Mouse (Mus musculus) forebrain, embryonic 13.5 days (tissue): ENCODE measurements around the gene Spata7. TPM values are rescaled to one million over a fixed set of nuclear protein-coding genes. Genes with fewer than 3 reads are reported as not detected.

Experiments
- ATAC-seq: fragments of 200-750 bp; cut with Nextera tagmentation; 2 replicates; pipeline ENCODE4 v1.8.0; 2017
- H3K27ac ChIP-seq: fragments of 300-500 bp; sonication (generic); 2 replicates; pipeline ENCODE4 v1.5.1; 2015; ENCODE audit warnings: inconsistent platforms, mild to moderate bottlenecking, moderate library complexity
- H3K27me3 ChIP-seq: fragments of 300-500 bp; sonication (generic); 2 replicates; pipeline ENCODE4 v1.6.1; 2015; ENCODE audit warnings: mild to moderate bottlenecking, inconsistent platforms
- H3K36me3 ChIP-seq: fragments of 300-500 bp; sonication (generic); 2 replicates; pipeline ENCODE4 v1.6.1; 2015; ENCODE audit warnings: mild to moderate bottlenecking, inconsistent platforms; ENCODE audit not compliant: poor library complexity, severe bottlenecking
- H3K4me1 ChIP-seq: fragments of 300-500 bp; sonication (generic); 2 replicates; pipeline ENCODE4 v1.6.1; 2015; ENCODE audit warnings: inconsistent platforms
- H3K4me2 ChIP-seq: fragments of 300-500 bp; sonication (generic); 2 replicates; pipeline ENCODE4 v1.6.1; 2015; ENCODE audit warnings: inconsistent platforms, mild to moderate bottlenecking, moderate library complexity
- H3K4me3 ChIP-seq: fragments of 300-500 bp; sonication (generic); 2 replicates; pipeline ENCODE4 v1.5.1; 2015; ENCODE audit warnings: mild to moderate bottlenecking, inconsistent platforms
- H3K9ac ChIP-seq: fragments of 300-500 bp; sonication (generic); 2 replicates; pipeline ENCODE4 v1.6.1; 2015; ENCODE audit warnings: mild to moderate bottlenecking, inconsistent platforms
- H3K9me3 ChIP-seq: fragments of 300-500 bp; sonication (generic); replicated peaks from 2 replicates; pipeline ENCODE4 v1.6.1; 2016; ENCODE audit warnings: inconsistent platforms
- WGBS: fragments of 180-500 bp; shearing (Covaris S2); methylation state at CpG from one replicate; pipeline ENCODE4 v1.1.7; 2015; 5-methylcytosine and 5-hydroxymethylcytosine counted together
- polyA plus RNA-seq: library from polyadenylated mRNA; unstranded; fragments of >200 nt; fragmentation: Nextera tagmentation; extraction: Ambion mirVana; gene quantifications from 2 replicates; pipeline ENCODE4 v1.2.1, GENCODE M21; 2015

Spata7 gene
- polyA plus RNA-seq, 1 experiment from 2014 or later: 24.9 TPM

GRCm38 (mm10) chr12:98674627-98675143 lies 46.7 kb downstream of the Spata7 start:
- peak overlapping the region; percentile 37 for H3K4me2 ChIP-seq
- no peak overlapping the region for H3K9ac ChIP-seq
- peaks cover 43% of the 10 kb centered on the region for H3K36me3 ChIP-seq
- no peaks in the 10 kb centered on the region for H3K27me3 ChIP-seq
- H3K4me3 ChIP-seq: peak overlapping the region; percentile 5; the same call in 1 of the 2 replicates
- H3K4me1 ChIP-seq: no peaks in the 10 kb centered on the region
- 13% methylated on average over 9 of the region's 9 CpGs for WGBS
- ATAC-seq: peak; percentile 89
- no peak overlapping the region for H3K27ac ChIP-seq
- no peaks in the 10 kb centered on the region for H3K9me3 ChIP-seq

GRCm38 (mm10) chr12:98676861-98677260 lies 48.9 kb downstream of the Spata7 start:
- H3K4me1 ChIP-seq: no peaks in the 10 kb centered on the region
- WGBS: 97% methylated on average over 6 of the region's 6 CpGs
- H3K4me2 ChIP-seq: no peak overlapping the region
- H3K27me3 ChIP-seq: no peaks in the 10 kb centered on the region
- no peak overlapping the region for H3K4me3 ChIP-seq
- no peak for ATAC-seq
- H3K36me3 ChIP-seq: peaks cover 51% of the 10 kb centered on the region
- no peak overlapping the region for H3K27ac ChIP-seq
- H3K9me3 ChIP-seq: no peaks in the 10 kb centered on the region
- no peak overlapping the region for H3K9ac ChIP-seq

GRCm38 (mm10) chr12:98677336-98677735 lies 49.4 kb downstream of the Spata7 start:
- WGBS: 70% methylated on average over 14 of the region's 14 CpGs
- no peak overlapping the region for H3K27ac ChIP-seq
- H3K4me1 ChIP-seq: no peaks in the 10 kb centered on the region
- no peaks in the 10 kb centered on the region for H3K9me3 ChIP-seq
- ATAC-seq: no peak
- H3K36me3 ChIP-seq: peaks cover 56% of the 10 kb centered on the region
- H3K27me3 ChIP-seq: no peaks in the 10 kb centered on the region
- H3K9ac ChIP-seq: no peak overlapping the region
- H3K4me3 ChIP-seq: no peak overlapping the region
- no peak overlapping the region for H3K4me2 ChIP-seq

DNA sequence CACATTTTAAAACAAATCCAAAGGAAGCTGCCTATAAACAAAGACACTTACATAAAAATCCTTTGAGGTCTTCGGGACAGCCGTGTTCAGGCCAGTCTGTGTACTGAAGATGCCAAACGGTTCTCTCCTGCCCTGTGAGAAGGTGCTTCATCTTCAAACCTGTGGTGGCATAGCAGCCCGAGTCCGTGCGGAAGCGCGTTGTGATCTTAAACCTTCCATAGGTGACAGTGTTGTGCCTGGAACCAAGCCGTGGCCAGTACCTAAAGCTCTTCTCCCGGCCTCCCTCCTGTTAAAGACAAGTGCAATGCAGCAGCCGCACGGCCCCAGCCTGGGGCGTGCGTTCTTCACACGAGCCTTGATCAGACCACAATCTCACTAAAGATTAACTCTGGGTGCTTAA lies 51.9 kb downstream of the Spata7 start:
- no peak for ATAC-seq
- H3K36me3 ChIP-seq: peaks cover 51% of the 10 kb centered on the region
- H3K27ac ChIP-seq: no peak overlapping the region
- 93% methylated on average over 15 of the region's 15 CpGs for WGBS
- H3K4me1 ChIP-seq: no peaks in the 10 kb centered on the region
- no peak overlapping the region for H3K4me3 ChIP-seq
- no peaks in the 10 kb centered on the region for H3K9me3 ChIP-seq
- H3K27me3 ChIP-seq: no peaks in the 10 kb centered on the region
- no peak overlapping the region for H3K9ac ChIP-seq
- no peak overlapping the region for H3K4me2 ChIP-seq

GRCm38 (mm10) chr12:98682196-98682595 lies 54.2 kb downstream of the Spata7 start:
- Histone ChIP-seq H3K4me3 (no peak overlapping the region), H3K4me2 (no peak overlapping the region), H3K9ac (no peak overlapping the region), H3K27me3 (no peaks in the 10 kb centered on the region), H3K36me3 (peaks cover 50% of the 10 kb centered on the region), H3K9me3 (no peaks in the 10 kb centered on the region), H3K4me1 (no peaks in the 10 kb centered on the region), H3K27ac (no peak overlapping the region)
- WGBS: 83% methylated on average over 15 of the region's 15 CpGs
- no peak for ATAC-seq

GRCm38 (mm10) chr12:98683171-98683570 lies 55.2 kb downstream of the Spata7 start:
- H3K36me3 ChIP-seq: peaks cover 53% of the 10 kb centered on the region
- no peak overlapping the region for H3K27ac ChIP-seq
- 78% methylated on average over 11 of the region's 11 CpGs for WGBS
- H3K4me3 ChIP-seq: no peak overlapping the region
- H3K9ac ChIP-seq: no peak overlapping the region
- no peak for ATAC-seq
- no peaks in the 10 kb centered on the region for H3K27me3 ChIP-seq
- H3K4me2 ChIP-seq: no peak overlapping the region
- H3K9me3 ChIP-seq: no peaks in the 10 kb centered on the region
- no peaks in the 10 kb centered on the region for H3K4me1 ChIP-seq

GRCm38 (mm10) chr12:98683574-98683973 lies 55.6 kb downstream of the Spata7 start:
- no peak overlapping the region for H3K27ac ChIP-seq
- peaks cover 53% of the 10 kb centered on the region for H3K36me3 ChIP-seq
- H3K9ac ChIP-seq: no peak overlapping the region
- no peak for ATAC-seq
- 84% methylated on average over 6 of the region's 6 CpGs for WGBS
- no peaks in the 10 kb centered on the region for H3K4me1 ChIP-seq
- H3K9me3 ChIP-seq: no peaks in the 10 kb centered on the region
- no peak overlapping the region for H3K4me2 ChIP-seq
- H3K4me3 ChIP-seq: no peak overlapping the region
- no peaks in the 10 kb centered on the region for H3K27me3 ChIP-seq

DNA sequence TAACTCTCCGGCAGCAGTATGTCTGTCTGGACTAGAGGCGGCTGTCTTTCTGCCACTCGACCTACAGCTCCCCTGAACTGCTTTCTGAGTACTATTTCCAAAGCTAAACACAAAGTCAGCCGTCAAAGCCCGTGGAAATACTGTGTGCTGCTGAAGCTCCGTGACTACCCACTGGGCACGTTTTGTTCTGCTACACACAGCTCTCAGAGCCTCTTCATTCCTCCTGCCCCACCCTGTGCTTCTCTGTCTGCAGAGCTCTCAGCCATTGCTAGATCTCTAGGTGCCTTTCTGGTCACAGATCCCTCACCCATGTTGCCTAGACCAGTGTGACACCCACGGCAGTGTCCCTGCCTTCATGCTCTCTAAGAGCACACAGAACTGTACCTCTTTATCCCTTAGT lies 62.3 kb downstream of the Spata7 start:
- 82% methylated on average over 8 of the region's 8 CpGs for WGBS
- ATAC-seq: no peak
- Histone ChIP-seq H3K4me3 (no peak overlapping the region), H3K9ac (no peak overlapping the region), H3K4me1 (no peaks in the 10 kb centered on the region), H3K4me2 (no peak overlapping the region), H3K36me3 (peaks cover 58% of the 10 kb centered on the region), H3K27ac (no peak overlapping the region), H3K27me3 (no peaks in the 10 kb centered on the region), H3K9me3 (no peaks in the 10 kb centered on the region)

DNA sequence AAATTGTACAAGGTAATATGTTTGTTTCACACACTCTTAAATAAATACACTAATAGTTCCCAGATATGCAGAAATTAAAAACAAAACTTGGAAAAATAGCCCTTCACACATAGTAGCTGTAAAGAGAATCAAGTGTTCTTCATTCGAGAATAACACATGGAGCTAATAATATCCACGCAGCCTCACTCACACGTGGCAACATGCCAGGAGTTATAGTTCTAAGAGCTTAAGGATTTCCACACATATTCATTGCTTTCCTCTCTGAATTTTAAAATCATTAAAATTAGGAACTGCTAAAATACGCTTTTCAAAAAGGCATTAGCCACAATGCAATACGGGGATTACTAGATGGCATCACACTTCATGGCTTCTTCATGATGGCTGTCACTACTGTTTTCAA lies 69.2 kb downstream of the Spata7 start:
- H3K4me2 ChIP-seq: no peak overlapping the region
- no peak overlapping the region for H3K27ac ChIP-seq
- no peak for ATAC-seq
- no peak overlapping the region for H3K9ac ChIP-seq
- no peaks in the 10 kb centered on the region for H3K27me3 ChIP-seq
- H3K4me1 ChIP-seq: no peaks in the 10 kb centered on the region
- no peaks in the 10 kb centered on the region for H3K9me3 ChIP-seq
- no peak overlapping the region for H3K4me3 ChIP-seq
- peaks cover 37% of the 10 kb centered on the region for H3K36me3 ChIP-seq
- 78% methylated on average over 5 of the region's 5 CpGs for WGBS

DNA sequence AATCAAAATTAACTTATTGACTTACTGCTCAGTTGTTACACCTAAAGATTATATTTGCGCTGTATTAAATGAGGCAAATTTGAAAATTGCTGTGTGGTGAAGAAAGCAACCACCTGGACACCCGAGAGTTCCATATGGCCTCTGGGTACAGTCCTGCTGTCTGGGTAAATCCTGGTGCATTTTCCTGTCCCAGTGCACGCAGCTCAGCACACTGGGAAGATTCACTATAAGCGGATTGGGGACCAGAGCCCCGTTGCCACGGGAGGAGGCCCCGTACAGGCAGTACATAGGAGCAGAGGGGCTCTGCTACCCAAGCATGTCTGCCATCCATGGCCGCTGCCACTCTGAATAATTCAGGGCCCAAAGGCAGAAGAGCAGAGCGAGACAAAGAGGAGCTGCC lies 73.6 kb downstream of the Spata7 start:
- Histone ChIP-seq H3K9me3 (no peaks in the 10 kb centered on the region), H3K4me2 (no peak overlapping the region), H3K36me3 (peaks cover 41% of the 10 kb centered on the region), H3K9ac (no peak overlapping the region), H3K27ac (peak overlapping the region; percentile 51; the same call in 1 of the 2 replicates), H3K4me1 (no peaks in the 10 kb centered on the region), H3K27me3 (no peaks in the 10 kb centered on the region), H3K4me3 (no peak overlapping the region)
- 80% methylated on average over 9 of the region's 9 CpGs for WGBS
- peak; percentile 33; the same call in 1 of the 2 replicates for ATAC-seq

DNA sequence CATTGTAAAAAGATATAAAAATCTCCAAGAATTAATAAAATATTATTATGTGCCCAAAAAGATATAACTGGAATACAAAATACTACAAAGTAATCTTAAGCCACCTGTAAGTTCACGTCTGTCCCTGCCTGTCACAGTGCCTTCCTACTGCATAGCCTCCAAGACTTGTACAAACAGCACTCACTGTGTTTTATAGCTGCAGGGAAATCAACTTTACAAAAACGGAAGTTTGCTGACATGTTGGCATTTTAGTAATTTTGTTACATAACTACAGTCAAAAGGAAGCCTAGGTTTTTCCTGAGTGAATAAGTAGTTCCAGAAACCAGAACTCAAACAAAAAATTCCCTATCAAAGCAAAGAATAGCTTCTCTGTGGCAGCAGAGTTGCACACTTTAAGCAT lies 75.6 kb downstream of the Spata7 start:
- WGBS: 82% methylated on average over 2 of the region's 2 CpGs
- Histone ChIP-seq H3K4me2 (no peak overlapping the region), H3K27me3 (no peaks in the 10 kb centered on the region)

DNA sequence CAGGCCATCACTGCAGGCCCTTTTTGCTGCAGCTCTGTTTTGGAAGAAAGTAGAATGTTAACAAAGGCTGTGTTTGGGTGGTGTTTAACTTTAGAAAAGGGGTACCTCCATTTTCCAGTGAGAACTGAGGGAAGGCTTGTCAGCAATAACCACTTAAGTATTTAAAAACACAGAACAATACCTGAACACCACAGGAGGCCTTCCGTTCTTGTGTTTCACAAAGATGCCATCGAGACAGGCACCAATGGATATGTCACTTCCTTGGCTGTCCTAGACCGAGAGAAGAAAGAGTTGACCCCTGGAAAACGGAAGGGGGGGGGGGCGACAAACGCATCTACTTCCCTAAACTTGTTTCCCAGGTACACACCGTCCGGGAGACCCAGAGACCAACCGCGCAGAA lies 76.0 kb downstream of the Spata7 start:
- H3K9ac ChIP-seq: no peak overlapping the region
- no peak for ATAC-seq

More for the DNA sequence above, 75.6 kb downstream of the Spata7 start:
- Histone ChIP-seq H3K27ac (no peak overlapping the region), H3K4me1 (no peaks in the 10 kb centered on the region), H3K4me3 (no peak overlapping the region), H3K9ac (no peak overlapping the region), H3K36me3 (peaks cover 35% of the 10 kb centered on the region), H3K9me3 (no peaks in the 10 kb centered on the region)
- no peak for ATAC-seq

GRCm38 (mm10) chr12:98712819-98713218 lies 84.9 kb downstream of the Spata7 start:
- peaks cover 4% of the 10 kb centered on the region; the same call in 1 of the 2 replicates for H3K36me3 ChIP-seq
- H3K4me3 ChIP-seq: no peak overlapping the region
- no peaks in the 10 kb centered on the region for H3K4me1 ChIP-seq
- H3K4me2 ChIP-seq: no peak overlapping the region
- H3K9me3 ChIP-seq: no peaks in the 10 kb centered on the region
- H3K27me3 ChIP-seq: no peaks in the 10 kb centered on the region
- no peak overlapping the region for H3K27ac ChIP-seq
- 64% methylated on average over 6 of the region's 6 CpGs for WGBS
- ATAC-seq: no peak
- no peak overlapping the region for H3K9ac ChIP-seq

More for the DNA sequence above, 76.0 kb downstream of the Spata7 start:
- Histone ChIP-seq H3K27me3 (no peaks in the 10 kb centered on the region), H3K4me2 (no peak overlapping the region), H3K4me3 (no peak overlapping the region), H3K9me3 (no peaks in the 10 kb centered on the region), H3K27ac (no peak overlapping the region), H3K36me3 (peaks cover 32% of the 10 kb centered on the region), H3K4me1 (no peaks in the 10 kb centered on the region)
- 65% methylated on average over 10 of the region's 10 CpGs for WGBS
